Mouse (Mus musculus) effector memory CD4-positive, alpha-beta T cell, adult 7 months (primary cell): Measurements from ENCODE around the gene Natd1. TPM values are rescaled to one million over a fixed set of nuclear protein-coding genes. Genes with fewer than 3 reads are reported as not detected.

Experiments
- polyA plus RNA-seq: library from polyadenylated mRNA; unstranded; fragments of 100-300 nt; shearing (Covaris generic); gene quantifications from one replicate; pipeline ENCODE4 v1.2.1, GENCODE M21; 2017

The Natd1 gene
- 6.6 TPM for polyA plus RNA-seq

GRCm38 (mm10) chr11:60914491-60914890, at the start of gene Natd1:
Gene Natd1, minus strand, starts transcription at chr11:60914750.

GRCm38 (mm10) chr11:60931869-60932481, 17.4 kb upstream of the Natd1 start, which contains the start of gene Map2k3:
Gene Map2k3, plus strand, starts transcription at chr11:60932033.

GRCm38 (mm10) chr11:60878675-60879294, 35.8 kb downstream of the Natd1 start, which contains the start of gene Tmem11:
Gene Tmem11, minus strand, starts transcription at chr11:60879272.

Other genes starting within 250 kb of the Natd1 start
- 36.0 TPM for gene Llgl1, start 215.0 kb downstream of the Natd1 start, polyA plus RNA-seq
- gene Flii, start 187.5 kb downstream of the Natd1 start, polyA plus RNA-seq: 167 TPM
- gene Mief2, start 186.4 kb downstream of the Natd1 start, polyA plus RNA-seq: 14.1 TPM
- gene Top3a, start 137.4 kb downstream of the Natd1 start, polyA plus RNA-seq: 16.8 TPM
- 10.8 TPM for gene Smcr8, start 137.2 kb downstream of the Natd1 start, polyA plus RNA-seq
- gene Shmt1, start 103.0 kb downstream of the Natd1 start, polyA plus RNA-seq: 6.6 TPM
- 14.7 TPM for gene Dhrs7b, start 84.1 kb downstream of the Natd1 start, polyA plus RNA-seq
- gene Tmem11, start 35.5 kb downstream of the Natd1 start, polyA plus RNA-seq: 52.4 TPM
- 213 TPM for gene Map2k3, start 17.3 kb upstream of the Natd1 start, polyA plus RNA-seq
- gene Kcnj12, start 107.8 kb upstream of the Natd1 start, polyA plus RNA-seq: not detected
- 22.0 TPM for gene Tnfrsf13b, start 212.0 kb upstream of the Natd1 start, polyA plus RNA-seq